Mouse (Mus musculus): Measurements from ENCODE around the gene Rnase1. TPM values are rescaled to one million over a fixed set of nuclear protein-coding genes. Genes with fewer than 3 reads are reported as not detected.
A peak's percentile ranks its signal among the peaks of the same experiment; 100 is the strongest.

Gene Rnase1
- polyA plus RNA-seq, 1 experiment from 2014 or later: 2.1 TPM

DNA sequence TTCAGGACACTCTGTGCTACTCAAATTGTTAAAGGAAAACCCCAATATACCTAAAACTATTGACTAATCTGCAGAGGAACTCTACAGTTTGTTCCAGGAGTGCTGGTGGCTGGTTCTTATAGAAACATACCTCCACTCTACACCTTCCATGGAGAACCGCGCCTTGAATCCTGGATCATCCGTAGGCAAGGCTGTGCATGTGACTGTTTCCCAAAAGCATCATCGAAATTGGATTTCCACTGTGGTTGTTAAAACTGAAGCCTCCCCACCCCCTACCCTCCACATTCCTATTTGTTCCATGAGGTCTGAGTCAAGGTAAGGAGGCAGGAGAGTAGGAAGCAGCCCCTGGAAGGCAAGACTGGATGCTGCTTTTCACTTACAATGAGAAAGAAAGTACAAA is 2.1 kb downstream of the Rnase1 start:
- peaks cover 76% of the 10 kb centered on the region for H3K4me1 ChIP-seq (ENCODE audit: control insufficient read depth, low read depth, low read length)

GRCm38 (mm10) chr14:51143937-51144336 is 2.6 kb downstream of the Rnase1 start:
- no peaks in the 10 kb centered on the region for H3K36me3 ChIP-seq (ENCODE audit: control insufficient read depth, insufficient read depth)
- peak; percentile 84 for ATAC-seq (ENCODE audit: low read depth)
- H3K4me3 ChIP-seq (ENCODE audit: low read depth, low read length): no peak overlapping the region; the same call in 1 of the 2 replicates
- peak overlapping the region; percentile 58 for H3K4me2 ChIP-seq (ENCODE audit: low read depth, low read length)
- peaks cover 71% of the 10 kb centered on the region for H3K4me1 ChIP-seq (ENCODE audit: control insufficient read depth, low read depth, low read length)
- H3K27me3 ChIP-seq (ENCODE audit: control insufficient read depth, insufficient read depth, low read depth, low read length): no peaks in the 10 kb centered on the region
- no peaks in the 10 kb centered on the region for H3K9me3 ChIP-seq (replicated peaks; ENCODE audit: control insufficient read depth, low read length)
- 15% methylated on average over 2 of the region's 2 CpGs for WGBS (ENCODE audit: insufficient replicate concordance)
- H3K27ac ChIP-seq (ENCODE audit: low read length): peak overlapping the region; percentile 93
- H3K9ac ChIP-seq (ENCODE audit: low read depth, low read length): peak overlapping the region; percentile 49

More for the DNA sequence above, 2.1 kb downstream of the Rnase1 start:
- H3K4me3 ChIP-seq (ENCODE audit: low read depth, low read length): no peak overlapping the region
- H3K27ac ChIP-seq (ENCODE audit: low read length): peak overlapping the region; percentile 93
- H3K36me3 ChIP-seq (ENCODE audit: control insufficient read depth, insufficient read depth): no peaks in the 10 kb centered on the region
- no peaks in the 10 kb centered on the region for H3K9me3 ChIP-seq (replicated peaks; ENCODE audit: control insufficient read depth, low read length)
- H3K4me2 ChIP-seq (ENCODE audit: low read depth, low read length): no peak overlapping the region
- no peak for ATAC-seq (ENCODE audit: low read depth)
- no peak overlapping the region; the same call in 1 of the 2 replicates for H3K9ac ChIP-seq (ENCODE audit: low read depth, low read length)
- no peaks in the 10 kb centered on the region for H3K27me3 ChIP-seq (ENCODE audit: control insufficient read depth, insufficient read depth, low read depth, low read length)
- WGBS (ENCODE audit: insufficient replicate concordance): 90% methylated on average over 4 of the region's 4 CpGs

DNA sequence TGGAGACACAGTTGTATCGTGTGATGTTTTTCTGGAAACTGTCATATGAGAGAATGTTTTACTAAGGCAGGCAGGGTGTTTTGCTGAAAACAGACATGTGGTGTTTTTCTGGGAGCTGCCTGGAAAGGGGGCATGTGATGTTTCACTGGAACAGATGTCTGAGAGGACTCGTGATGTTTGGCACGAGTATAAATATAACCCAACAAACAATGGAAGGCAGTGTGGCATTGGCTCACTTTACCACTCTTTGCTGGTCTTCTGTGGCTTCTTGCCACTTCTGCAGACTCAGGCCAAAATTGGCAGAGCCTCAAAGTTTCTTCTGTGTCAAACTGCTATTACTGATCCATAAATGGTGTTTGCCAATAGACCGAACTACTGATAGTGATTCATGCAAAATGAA is 3.3 kb downstream of the Rnase1 start:
- peak overlapping the region; percentile 58 for H3K4me2 ChIP-seq (ENCODE audit: low read depth, low read length)
- peaks cover 64% of the 10 kb centered on the region for H3K4me1 ChIP-seq (ENCODE audit: control insufficient read depth, low read depth, low read length)
- peak overlapping the region; percentile 93 for H3K27ac ChIP-seq (ENCODE audit: low read length)
- no peak for ATAC-seq (ENCODE audit: low read depth)
- H3K36me3 ChIP-seq (ENCODE audit: control insufficient read depth, insufficient read depth): no peaks in the 10 kb centered on the region
- H3K9me3 ChIP-seq (replicated peaks; ENCODE audit: control insufficient read depth, low read length): no peaks in the 10 kb centered on the region
- H3K9ac ChIP-seq (ENCODE audit: low read depth, low read length): peak overlapping the region; percentile 49
- no peak overlapping the region for H3K4me3 ChIP-seq (ENCODE audit: low read depth, low read length)
- H3K27me3 ChIP-seq (ENCODE audit: control insufficient read depth, insufficient read depth, low read depth, low read length): no peaks in the 10 kb centered on the region
- 54% methylated on average over 4 of the region's 4 CpGs for WGBS (ENCODE audit: insufficient replicate concordance)

- H3K4me2 ChIP-seq (ENCODE audit: low read depth, low read length): peak overlapping the region; percentile 10; the same call in 1 of the 2 replicates
- no peak overlapping the region for H3K4me3 ChIP-seq (ENCODE audit: low read depth, low read length)
- no peaks in the 10 kb centered on the region for H3K9me3 ChIP-seq (replicated peaks; ENCODE audit: control insufficient read depth, low read length)
- no peak overlapping the region for H3K9ac ChIP-seq (ENCODE audit: low read depth, low read length)
- peak overlapping the region; percentile 91 for H3K27ac ChIP-seq (ENCODE audit: low read length)
- peaks cover 57% of the 10 kb centered on the region for H3K4me1 ChIP-seq (ENCODE audit: control insufficient read depth, low read depth, low read length)
- 30% methylated on average over 3 of the region's 3 CpGs for WGBS (ENCODE audit: insufficient replicate concordance)
- peak; percentile 87 for ATAC-seq (ENCODE audit: low read depth)
- H3K36me3 ChIP-seq (ENCODE audit: control insufficient read depth, insufficient read depth): no peaks in the 10 kb centered on the region
- no peaks in the 10 kb centered on the region for H3K27me3 ChIP-seq (ENCODE audit: control insufficient read depth, insufficient read depth, low read depth, low read length)
Measured at GRCm38 (mm10) chr14:51142568-51142967, 4.0 kb downstream of the Rnase1 start.

DNA sequence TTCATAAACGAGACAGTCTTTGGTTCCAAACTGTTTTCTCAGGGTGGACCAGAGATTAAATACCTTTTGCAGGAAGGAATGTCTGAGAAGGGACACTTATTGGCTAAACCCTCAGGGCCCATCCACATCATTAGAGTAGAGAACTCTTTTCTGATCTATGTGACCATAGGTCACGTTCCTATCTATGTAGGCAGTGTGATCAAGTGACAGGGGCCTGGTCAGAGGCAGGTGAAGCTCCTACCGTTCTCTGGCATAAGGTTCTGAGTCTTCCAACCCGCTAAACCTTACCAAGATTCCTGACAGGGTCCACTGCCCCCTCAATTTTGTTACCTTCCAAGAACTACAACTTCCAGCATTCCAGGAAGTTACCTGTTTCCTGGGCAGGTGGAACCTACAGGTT is 4.5 kb downstream of the Rnase1 start:
- Histone ChIP-seq H3K27me3 (ENCODE audit: control insufficient read depth, insufficient read depth, low read depth, low read length) (no peaks in the 10 kb centered on the region), H3K9ac (ENCODE audit: low read depth, low read length) (no peak overlapping the region), H3K9me3 (replicated peaks; ENCODE audit: control insufficient read depth, low read length) (no peaks in the 10 kb centered on the region), H3K36me3 (ENCODE audit: control insufficient read depth, insufficient read depth) (no peaks in the 10 kb centered on the region), H3K4me3 (ENCODE audit: low read depth, low read length) (no peak overlapping the region), H3K4me1 (ENCODE audit: control insufficient read depth, low read depth, low read length) (peaks cover 55% of the 10 kb centered on the region), H3K27ac (ENCODE audit: low read length) (peak overlapping the region; percentile 91), H3K4me2 (ENCODE audit: low read depth, low read length) (peak overlapping the region; percentile 10; the same call in 1 of the 2 replicates)
- peak; percentile 33; the same call in 1 of the 2 replicates for ATAC-seq (ENCODE audit: low read depth)
- WGBS (ENCODE audit: insufficient replicate concordance): 58% methylated on average over 4 of the region's 4 CpGs

DNA sequence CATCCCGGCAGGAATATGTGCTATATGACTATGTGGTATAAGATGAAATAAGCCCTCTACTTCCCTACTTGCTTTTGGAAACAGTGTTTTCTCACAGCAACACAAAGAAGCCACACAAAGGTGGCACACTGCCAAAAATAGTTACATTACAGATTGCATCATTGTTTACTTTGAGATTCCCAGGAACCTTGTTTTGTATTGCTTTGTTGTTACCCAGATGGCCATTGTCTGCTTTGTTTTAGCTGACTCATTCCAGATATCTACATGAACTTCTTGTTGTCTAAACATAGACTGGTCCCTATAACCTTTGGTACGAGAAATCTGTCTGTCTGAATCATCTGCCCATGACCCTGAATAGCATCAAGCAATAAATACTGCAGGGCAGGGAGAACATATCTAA is 6.2 kb downstream of the Rnase1 start:
- no peak overlapping the region for H3K9ac ChIP-seq (ENCODE audit: low read depth, low read length)
- H3K27ac ChIP-seq (ENCODE audit: low read length): no peak overlapping the region
- no peaks in the 10 kb centered on the region for H3K27me3 ChIP-seq (ENCODE audit: control insufficient read depth, insufficient read depth, low read depth, low read length)
- H3K9me3 ChIP-seq (replicated peaks; ENCODE audit: control insufficient read depth, low read length): no peaks in the 10 kb centered on the region
- WGBS (ENCODE audit: insufficient replicate concordance): 71% methylated on average over 2 of the region's 2 CpGs
- peaks cover 38% of the 10 kb centered on the region for H3K4me1 ChIP-seq (ENCODE audit: control insufficient read depth, low read depth, low read length)
- no peak for ATAC-seq (ENCODE audit: low read depth)
- no peaks in the 10 kb centered on the region for H3K36me3 ChIP-seq (ENCODE audit: control insufficient read depth, insufficient read depth)
- no peak overlapping the region for H3K4me3 ChIP-seq (ENCODE audit: low read depth, low read length)
- no peak overlapping the region for H3K4me2 ChIP-seq (ENCODE audit: low read depth, low read length)

- 52% methylated on average over 4 of the region's 4 CpGs for WGBS (ENCODE audit: insufficient replicate concordance)
- Histone ChIP-seq H3K27me3 (ENCODE audit: control insufficient read depth, insufficient read depth, low read depth, low read length) (no peaks in the 10 kb centered on the region), H3K4me2 (ENCODE audit: low read depth, low read length) (peak overlapping the region; percentile 22; the same call in 1 of the 2 replicates), H3K9me3 (replicated peaks; ENCODE audit: control insufficient read depth, low read length) (no peaks in the 10 kb centered on the region), H3K4me1 (ENCODE audit: control insufficient read depth, low read depth, low read length) (peaks cover 49% of the 10 kb centered on the region), H3K27ac (ENCODE audit: low read length) (peak overlapping the region; percentile 95), H3K36me3 (ENCODE audit: control insufficient read depth, insufficient read depth) (no peaks in the 10 kb centered on the region), H3K4me3 (ENCODE audit: low read depth, low read length) (no peak overlapping the region), H3K9ac (ENCODE audit: low read depth, low read length) (0 out of 2 replicates have a peak overlapping the region, but pooled peaks have one; percentile 3)
- peak; percentile 47 for ATAC-seq (ENCODE audit: low read depth)
Measured at GRCm38 (mm10) chr14:51132372-51132771, 14.2 kb downstream of the Rnase1 start.

- WGBS (ENCODE audit: insufficient replicate concordance): 48% methylated on average over 7 of the region's 7 CpGs
- H3K4me3 ChIP-seq (ENCODE audit: low read depth, low read length): no peak overlapping the region
- H3K4me1 ChIP-seq (ENCODE audit: control insufficient read depth, low read depth, low read length): peaks cover 59% of the 10 kb centered on the region
- no peaks in the 10 kb centered on the region for H3K36me3 ChIP-seq (ENCODE audit: control insufficient read depth, insufficient read depth)
- H3K9ac ChIP-seq (ENCODE audit: low read depth, low read length): peak overlapping the region; percentile 6; the same call in 1 of the 2 replicates
- 0 out of 2 replicates have a peak overlapping the region, but pooled peaks have one; percentile 71 for H3K4me2 ChIP-seq (ENCODE audit: low read depth, low read length)
- ATAC-seq (ENCODE audit: low read depth): no peak
- no peaks in the 10 kb centered on the region for H3K9me3 ChIP-seq (replicated peaks; ENCODE audit: control insufficient read depth, low read length)
- peak overlapping the region; percentile 95 for H3K27ac ChIP-seq (ENCODE audit: low read length)
- H3K27me3 ChIP-seq (ENCODE audit: control insufficient read depth, insufficient read depth, low read depth, low read length): no peaks in the 10 kb centered on the region
Measured at GRCm38 (mm10) chr14:51131086-51131815, 15.3 kb downstream of the Rnase1 start.

- peak overlapping the region; percentile 95 for H3K27ac ChIP-seq (ENCODE audit: low read length)
- peak overlapping the region; percentile 51 for H3K4me3 ChIP-seq (ENCODE audit: low read depth, low read length)
Measured at GRCm38 (mm10) chr14:51130315-51130940, 16.2 kb downstream of the Rnase1 start.

More at GRCm38 (mm10) chr14:51130315-51130940, 16.2 kb downstream of the Rnase1 start:
- H3K36me3 ChIP-seq (ENCODE audit: control insufficient read depth, insufficient read depth): no peaks in the 10 kb centered on the region
- no peaks in the 10 kb centered on the region for H3K9me3 ChIP-seq (replicated peaks; ENCODE audit: control insufficient read depth, low read length)
- H3K27me3 ChIP-seq (ENCODE audit: control insufficient read depth, insufficient read depth, low read depth, low read length): no peaks in the 10 kb centered on the region
- peak overlapping the region; percentile 50 for H3K9ac ChIP-seq (ENCODE audit: low read depth, low read length)
- 25% methylated on average over 9 of the region's 9 CpGs for WGBS (ENCODE audit: insufficient replicate concordance)
- peaks cover 59% of the 10 kb centered on the region for H3K4me1 ChIP-seq (ENCODE audit: control insufficient read depth, low read depth, low read length)
- H3K4me2 ChIP-seq (ENCODE audit: low read depth, low read length): peak overlapping the region; percentile 71
- peak; percentile 83 for ATAC-seq (ENCODE audit: low read depth)

All from liver, embryonic 16.5 days (tissue).